In genomic region chr17:21733529-21734031, GRCm38 (mm10) we compare ENCODE assay signal across 1 mouse cellular context.
TF ChIP-seq lines count a peak whose summit lies in the region.

No protein-coding gene starts in this region.

TF ChIP-seq in MEL, 35 proteins besides CTCF, POLR2A, EP300 and RAD21:
- no peak for TF ChIP-seq USF2 (IDR thresholded peaks at IDR 0.05; ENCODE audit: borderline replicate concordance in 1 of 2, insufficient read depth in 1 of 2, low read depth in 1 of 2, low read length in 2 of 2)
- TF ChIP-seq GATA1 (IDR thresholded peaks at IDR 0.05; ENCODE audit: low read depth, low read length), result no peak
- peak; percentile 81 for TF ChIP-seq ELF1 (IDR thresholded peaks at IDR 0.05; ENCODE audit: low read depth, low read length)
- peak; percentile 52; the same call in 1 of the 2 replicates for TF ChIP-seq POLR2AphosphoS2 (IDR thresholded peaks at IDR 0.05; ENCODE audit: low read length)
- peak; percentile 24; the same call in 1 of the 2 replicates for TF ChIP-seq ETS1 (IDR thresholded peaks at IDR 0.05; ENCODE audit: low read depth, low read length)
- no peak for TF ChIP-seq ZC3H11A (IDR thresholded peaks at IDR 0.05; ENCODE audit: low read depth, low read length)
- TF ChIP-seq TCF12 (IDR thresholded peaks at IDR 0.05; ENCODE audit: low read depth, low read length), result no peak
- TF ChIP-seq NELFE (IDR thresholded peaks at IDR 0.05; ENCODE audit: low read depth, low read length), result peak; percentile 84
- peak; percentile 76 for TF ChIP-seq SIN3A (IDR thresholded peaks at IDR 0.05; ENCODE audit: low read length)
- TF ChIP-seq GABPA (IDR thresholded peaks at IDR 0.05; ENCODE audit: low read depth, low read length), result no peak
- peak; percentile 83; the same call in 1 of the 2 replicates for TF ChIP-seq TBP (IDR thresholded peaks at IDR 0.05; ENCODE audit: low read depth, low read length)
- TF ChIP-seq RCOR1 (IDR thresholded peaks at IDR 0.05; ENCODE audit: low read depth, low read length), result peak; percentile 9; the same call in 1 of the 2 replicates
- no peak for TF ChIP-seq BHLHE40 (IDR thresholded peaks at IDR 0.05; ENCODE audit: borderline replicate concordance, low read depth, low read length)
- TF ChIP-seq ZMIZ1 (IDR thresholded peaks at IDR 0.05; ENCODE audit: low read depth, low read length), result peak; percentile 65
- peak; percentile 77 for TF ChIP-seq HCFC1 (IDR thresholded peaks at IDR 0.05; ENCODE audit: low read depth, low read length)
- no peak; the same call in 1 of the 2 replicates for TF ChIP-seq KAT2A (conservative IDR thresholded peaks at IDR 0.05; ENCODE audit: low read depth, low read length)
- TF ChIP-seq MYB (IDR thresholded peaks at IDR 0.05; ENCODE audit: low read depth, low read length), result no peak
- no peak for TF ChIP-seq MYC (IDR thresholded peaks at IDR 0.05; ENCODE audit: low read depth, low read length)
- no peak for TF ChIP-seq CHD2 (IDR thresholded peaks at IDR 0.05; ENCODE audit: low read length)
